Mouse (Mus musculus) urinary bladder, postnatal 4 days (tissue): ENCODE results near the gene Creb1.
"Not testable (repeated sequence)": the region's sequence is repeated elsewhere in the genome, so short reads cannot be mapped to it uniquely, and the experiment has no call there.

ENCODE experiments used
- DNase-seq, 2 experiments: peaks; one replicate each; pipeline ENCODE4 v3.0.0; 2021 to 2022; ENCODE audit warnings: low spot score in 2 of 2

Gene Creb1

DNA sequence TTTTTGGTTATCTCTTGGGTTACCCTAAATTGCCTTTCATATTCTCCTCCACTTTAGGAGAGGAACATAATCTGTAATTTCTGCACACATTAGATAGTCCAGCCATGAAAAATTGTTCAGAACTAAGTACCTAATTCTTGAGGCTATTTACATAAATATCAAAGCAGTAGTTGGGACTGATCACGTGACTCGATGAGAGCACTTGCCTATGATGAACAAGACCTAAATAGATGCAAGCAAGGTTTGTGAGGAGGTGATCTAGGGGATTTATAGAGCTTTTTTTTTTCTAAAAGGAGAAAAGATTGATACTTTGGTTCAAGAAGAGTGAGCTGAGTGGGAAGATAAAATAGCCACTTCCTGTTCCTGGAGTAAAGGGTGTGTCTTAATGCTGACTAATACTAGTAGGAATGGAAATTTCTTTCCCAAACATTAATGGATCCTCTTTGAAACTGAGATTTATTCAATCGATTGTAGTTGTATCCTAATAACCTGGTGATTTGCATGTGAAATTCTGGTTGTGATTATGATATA, 6.5 kb downstream of the Creb1 start:
- DNase-seq: no peak

DNA sequence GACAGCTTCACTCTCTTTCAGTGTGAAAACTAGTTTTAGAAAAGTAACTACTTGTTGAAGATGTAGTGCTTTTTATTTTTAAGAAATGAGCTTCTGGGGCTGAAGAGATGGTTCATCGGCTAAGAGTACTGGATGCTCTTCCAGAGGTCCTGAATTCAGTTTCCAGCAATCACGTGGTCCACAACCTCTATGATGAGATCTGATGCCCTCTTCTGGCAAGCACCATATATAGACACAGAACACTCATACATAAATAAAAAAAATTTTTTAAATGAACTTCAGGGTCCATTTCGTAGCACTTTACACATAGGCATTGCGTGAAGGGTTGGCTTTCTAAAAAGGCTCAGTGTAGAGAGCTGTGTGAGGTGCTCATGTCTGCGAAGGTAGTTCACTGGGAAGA, 11.3 kb downstream of the Creb1 start:
- DNase-seq: no peak

- DNase-seq: no peak
Observed at GRCm38 (mm10) chr1:64546070-64546469, 13.6 kb downstream of the Creb1 start.

DNA sequence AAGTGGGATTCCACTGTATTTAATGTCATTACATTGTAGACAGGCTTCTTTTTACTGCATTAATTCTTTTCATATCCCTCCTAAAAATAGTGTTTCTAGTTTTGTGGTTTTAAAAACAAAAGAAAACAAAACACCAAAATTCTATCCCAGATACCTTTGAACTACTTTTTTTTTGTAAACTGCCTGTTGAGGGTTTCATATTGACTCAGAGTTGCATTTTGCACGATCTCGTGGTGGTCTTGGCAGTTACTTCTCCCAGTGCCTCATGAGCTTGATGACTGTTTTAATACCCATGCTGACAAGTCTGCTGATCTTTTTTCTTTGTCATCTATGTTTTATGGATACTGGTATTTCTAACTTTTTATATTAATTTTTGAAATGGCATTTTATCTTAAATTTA, 16.9 kb downstream of the Creb1 start:
- DNase-seq: no peak

- no peak for DNase-seq
Observed at GRCm38 (mm10) chr1:64551908-64552307, 19.5 kb downstream of the Creb1 start.

DNA sequence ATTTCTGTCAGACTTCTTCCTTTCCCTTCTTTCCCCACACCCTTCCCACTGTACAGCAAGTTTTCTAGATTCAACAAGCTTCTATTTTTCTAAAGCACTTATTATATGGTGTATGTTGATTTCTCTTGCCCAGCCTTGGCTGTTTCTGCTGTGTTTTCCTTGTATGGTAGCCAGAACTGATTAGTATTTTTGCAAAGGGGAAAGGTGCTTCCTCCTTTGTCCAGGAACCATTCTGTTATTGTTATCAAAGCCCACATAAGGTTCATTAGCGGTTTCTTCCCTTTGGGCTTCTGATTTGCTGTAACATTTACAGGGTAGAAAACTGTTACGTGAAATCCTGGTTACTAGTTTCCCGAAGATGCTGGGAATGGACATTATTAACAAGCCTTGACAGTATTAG, 27.7 kb downstream of the Creb1 start:
- no peak for DNase-seq

- no peak for DNase-seq
Observed at GRCm38 (mm10) chr1:64568206-64568605, 35.8 kb downstream of the Creb1 start.

DNA sequence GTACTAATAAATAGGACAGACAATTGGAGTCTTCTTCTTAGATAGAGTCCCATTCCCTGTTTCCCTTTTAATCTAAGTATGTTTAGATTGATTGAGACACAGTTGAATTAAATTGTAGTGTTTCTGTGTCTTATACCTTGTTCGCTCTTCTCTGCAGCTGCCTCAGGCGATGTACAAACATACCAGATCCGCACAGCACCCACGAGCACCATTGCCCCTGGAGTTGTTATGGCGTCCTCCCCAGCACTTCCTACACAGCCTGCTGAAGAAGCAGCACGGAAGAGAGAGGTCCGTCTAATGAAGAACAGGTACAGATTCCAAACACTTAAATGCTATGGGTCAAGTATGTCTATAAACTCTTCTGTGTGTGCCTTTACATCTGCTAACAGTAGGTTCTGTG, 43.6 kb downstream of the Creb1 start:
- no peak for DNase-seq

DNA sequence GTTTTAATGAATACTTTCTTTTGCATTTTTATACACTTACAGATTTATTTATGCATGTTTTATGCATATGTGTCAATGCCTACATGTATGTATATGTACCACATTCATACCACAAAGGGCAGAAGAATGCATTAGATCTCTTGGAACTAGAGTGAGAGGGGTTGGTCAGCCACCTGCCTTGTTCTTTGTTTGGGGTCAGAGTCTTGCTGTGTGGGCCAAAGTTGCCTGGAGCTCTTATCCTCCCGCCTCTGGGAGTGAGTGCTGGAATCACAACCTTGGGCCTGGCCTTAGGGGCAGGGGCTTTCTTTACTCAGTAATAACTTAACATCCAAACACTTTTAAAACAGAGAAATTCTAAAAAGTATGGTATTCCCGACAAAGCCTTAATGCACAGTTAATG, 44.3 kb downstream of the Creb1 start:
- no peak for DNase-seq

GRCm38 (mm10) chr1:64577911-64578310, 45.5 kb downstream of the Creb1 start:
- DNase-seq: not testable (repeated sequence)

DNA sequence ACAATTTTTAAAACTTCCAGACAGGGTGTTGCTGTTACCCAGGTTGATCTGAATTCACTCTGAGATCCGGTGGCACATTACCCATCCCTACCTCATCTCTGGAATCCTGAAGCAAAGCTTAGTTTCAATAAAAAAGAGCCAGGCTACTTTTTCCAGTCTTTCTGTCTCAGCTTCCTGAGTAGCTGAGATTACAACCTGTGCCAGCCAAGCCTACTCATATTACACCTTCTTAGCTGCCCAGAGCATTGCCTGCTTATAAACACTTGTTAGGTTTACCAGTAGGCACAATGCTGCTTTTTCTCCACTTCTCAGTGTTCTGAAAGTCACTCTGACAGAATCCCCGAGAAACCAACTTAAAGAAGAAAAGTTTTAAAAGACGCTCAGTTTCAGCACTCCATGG, 46.4 kb downstream of the Creb1 start:
- no peak for DNase-seq

GRCm38 (mm10) chr1:64598926-64599325, 66.5 kb downstream of the Creb1 start:
- DNase-seq: no peak

DNA sequence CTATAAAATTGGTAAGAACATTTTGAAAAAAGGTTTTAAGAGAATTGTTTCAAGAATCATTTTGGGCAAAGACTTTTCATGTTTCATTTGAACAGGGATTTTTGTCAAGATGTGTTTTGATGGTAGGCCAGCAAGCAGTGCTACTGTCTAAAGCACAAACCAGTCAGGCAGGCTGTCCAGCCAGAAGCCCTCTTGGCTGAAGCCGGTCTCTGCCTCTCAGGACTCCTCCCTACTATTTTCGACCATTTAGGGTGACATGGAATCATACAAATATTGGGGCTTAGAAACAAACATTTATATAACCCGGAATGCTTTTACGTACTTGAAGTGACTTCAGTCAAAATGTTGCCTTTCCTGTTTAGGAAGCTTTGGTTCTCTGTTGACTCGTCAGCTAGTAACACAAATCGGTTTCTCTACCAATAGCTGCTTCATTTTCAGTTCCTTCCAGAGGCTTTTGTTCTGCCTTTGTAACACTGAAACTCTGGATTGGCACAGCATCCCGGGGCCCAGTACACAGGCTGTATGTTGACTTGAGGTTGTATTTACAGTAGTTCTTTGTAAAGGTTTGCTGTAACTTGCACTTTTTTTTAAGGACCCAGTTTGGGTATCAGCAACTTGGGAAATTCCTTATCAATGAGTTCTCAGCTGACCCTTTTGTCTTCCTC, 68.1 kb downstream of the Creb1 start:
- no peak for DNase-seq

GRCm38 (mm10) chr1:64601242-64601842, 68.9 kb downstream of the Creb1 start:
- DNase-seq: no peak

GRCm38 (mm10) chr1:64603381-64603780, 70.9 kb downstream of the Creb1 start:
- DNase-seq: no peak

DNA sequence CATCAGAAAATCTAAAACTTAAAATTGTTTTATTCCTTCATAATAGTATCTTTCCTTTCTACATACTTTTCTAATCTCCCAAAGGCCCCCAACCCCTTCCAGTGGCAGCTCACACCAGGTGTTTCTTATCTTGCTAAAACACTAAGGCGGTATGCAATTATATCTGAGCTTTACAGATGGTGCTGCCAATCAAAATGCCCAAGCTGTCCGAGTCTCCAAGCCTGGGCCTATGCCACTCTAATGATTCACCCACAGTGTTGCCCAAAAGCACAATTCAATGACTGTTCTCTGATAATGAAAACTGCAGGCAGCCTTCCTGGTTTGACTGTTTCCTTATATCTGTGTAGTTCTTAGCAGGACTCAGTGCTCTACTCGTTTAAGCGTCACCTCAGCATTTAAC, 76.7 kb downstream of the Creb1 start:
- no peak for DNase-seq

DNA sequence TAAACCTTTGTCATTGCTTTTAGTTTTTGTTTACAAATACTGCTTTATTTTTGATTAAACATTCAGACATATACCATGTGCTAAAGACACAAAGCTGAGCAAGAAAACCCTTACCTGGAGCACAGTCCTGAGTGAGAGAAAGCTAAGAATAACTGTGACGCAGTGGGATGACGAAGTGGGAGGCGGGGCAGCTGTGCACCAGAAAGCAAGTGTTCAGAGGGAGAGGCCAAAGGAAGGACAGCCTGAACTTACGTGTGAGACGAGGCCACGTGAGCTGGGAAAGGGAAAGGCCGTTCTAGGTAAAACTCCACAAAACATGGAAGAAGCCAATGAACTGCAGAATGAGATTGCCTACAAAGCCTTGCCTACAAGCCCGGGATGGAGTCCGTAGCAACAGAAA, 77.5 kb downstream of the Creb1 start:
- no peak for DNase-seq

GRCm38 (mm10) chr1:64614311-64614710, 81.9 kb downstream of the Creb1 start:
- no peak for DNase-seq

DNA sequence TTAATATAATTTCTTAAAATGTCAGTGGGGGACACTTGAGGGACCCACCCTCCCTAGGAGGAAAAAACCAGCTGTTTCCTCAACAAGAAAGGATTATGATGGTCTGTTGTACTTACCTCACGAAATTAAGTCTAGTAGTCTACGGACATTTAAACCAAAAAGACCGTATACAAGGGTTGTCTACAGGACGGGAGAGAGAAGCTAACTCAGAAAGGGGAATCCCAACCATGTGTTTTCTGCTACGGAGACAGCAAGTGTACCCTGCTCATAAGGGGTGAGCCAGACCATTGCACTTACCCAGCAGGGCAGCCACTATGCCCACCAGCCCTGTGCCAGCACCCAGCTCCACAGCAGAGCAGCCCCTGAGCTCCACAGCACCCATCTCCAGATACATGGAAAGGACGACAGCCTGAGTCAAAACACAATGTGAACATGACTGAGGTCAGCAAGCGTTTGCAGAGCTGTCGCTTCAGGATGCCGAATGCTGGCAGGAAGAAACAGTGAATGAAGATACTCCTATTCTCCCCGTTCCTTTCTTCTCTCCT, 82.4 kb downstream of the Creb1 start:
- no peak for DNase-seq

DNA sequence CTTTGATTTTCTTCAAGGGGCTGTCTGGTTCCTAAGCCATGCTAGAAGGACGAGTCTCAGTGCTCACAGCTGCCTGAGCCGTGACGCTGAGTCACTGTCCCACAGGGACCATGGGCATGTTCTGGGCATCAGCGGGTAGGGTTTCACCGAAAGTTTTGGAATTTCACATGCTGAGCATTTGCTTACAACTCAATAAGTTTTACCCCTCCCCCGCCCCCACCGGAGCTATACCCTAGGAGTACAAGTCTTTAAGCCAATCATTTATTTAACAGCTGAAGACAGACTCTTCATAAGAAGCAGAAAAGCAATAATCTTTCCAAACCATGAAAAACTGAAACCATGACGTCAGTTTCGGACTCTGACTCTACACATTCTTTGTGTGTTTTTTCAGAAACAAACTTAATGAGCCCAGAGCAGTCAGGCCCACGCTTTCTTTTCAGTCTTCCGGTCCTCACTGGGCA, 83.1 kb downstream of the Creb1 start:
- DNase-seq: no peak

DNA sequence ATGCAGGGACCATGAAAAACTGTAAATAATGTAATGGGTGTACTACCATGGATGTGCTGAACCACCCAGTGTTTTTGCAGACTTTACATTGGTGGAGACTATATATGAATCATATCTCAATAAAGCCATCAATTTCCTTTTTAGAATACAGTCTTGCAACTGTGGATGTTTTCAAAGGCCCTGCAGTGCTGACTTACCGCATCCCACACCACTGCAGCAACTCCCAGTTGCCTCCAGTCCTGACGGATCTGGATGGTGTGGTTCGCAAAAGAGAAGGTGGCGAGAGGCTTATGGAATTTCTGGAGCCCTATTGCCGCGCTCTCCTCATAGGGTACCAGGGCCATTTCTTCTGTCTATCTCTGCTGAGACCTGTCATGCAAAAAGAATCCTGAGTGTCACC, 83.6 kb downstream of the Creb1 start:
- DNase-seq: no peak

- no peak for DNase-seq
Observed at GRCm38 (mm10) chr1:64616531-64616880, 84.1 kb downstream of the Creb1 start.
